Mouse (Mus musculus): ENCODE measurements around the gene Sh3bgrl3. TPM values are rescaled to one million over a fixed set of nuclear protein-coding genes. Genes with fewer than 3 reads are reported as not detected.

Gene Sh3bgrl3
- total RNA-seq, 2 experiments from 2014 or later, result 271 to 295 TPM

- DNase-seq (ENCODE audit: low spot score in 2 of 2), result no peak
These were observed 46.1 kb downstream of the Sh3bgrl3 start for GRCm38 (mm10) chr4:134082460-134082859.

GRCm38 (mm10) chr4:134081730-134082386 is 46.7 kb downstream of the Sh3bgrl3 start:
- DNase-seq (ENCODE audit: low spot score in 2 of 2), result peak in 1 of 2 experiments; percentile 35

- DNase-seq (ENCODE audit: low spot score in 2 of 2), result no peak
These were observed 47.9 kb downstream of the Sh3bgrl3 start for GRCm38 (mm10) chr4:134080674-134081073.

DNA sequence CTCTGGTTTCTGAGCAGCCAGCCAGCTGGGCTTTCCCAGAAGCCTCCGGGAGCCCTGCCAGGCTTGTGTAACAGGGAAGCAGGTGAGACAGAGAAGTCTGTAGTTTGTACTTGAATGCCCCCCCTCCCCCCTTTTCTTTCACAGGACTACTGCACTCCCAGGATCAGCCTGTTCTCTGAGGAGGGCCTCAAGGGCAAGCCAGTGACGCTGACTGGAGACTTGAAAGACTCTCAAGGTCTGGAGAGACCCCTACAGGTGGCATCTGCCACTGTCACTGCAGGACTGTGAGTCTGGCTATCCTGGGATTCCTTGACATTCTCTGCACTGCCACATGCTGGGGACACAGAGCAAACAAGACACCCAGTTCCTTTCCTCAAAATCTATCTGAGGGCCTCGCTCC is 49.9 kb downstream of the Sh3bgrl3 start:
- DNase-seq (ENCODE audit: low spot score in 2 of 2), result no peak

Other genes with a start within 250 kb of the Sh3bgrl3 start
- gene Rps6ka1, start 241.0 kb downstream of the Sh3bgrl3 start, total RNA-seq (2021), result 10 to 100 TPM; 13.6 to 14.4 TPM
- 100 to 1,000 TPM; 153 to 159 TPM for gene Hmgn2, start 160.1 kb downstream of the Sh3bgrl3 start, total RNA-seq (2021)
- gene Dhdds, start 127.9 kb downstream of the Sh3bgrl3 start, total RNA-seq (2021), result 10 to 100 TPM; 57.9 to 65.2 TPM
- gene Lin28a, start 109.9 kb downstream of the Sh3bgrl3 start, total RNA-seq (2021), result not detected
- not detected for gene Zfp683, start 75.0 kb downstream of the Sh3bgrl3 start, total RNA-seq (2021)
- gene Crybg2, start 68.0 kb downstream of the Sh3bgrl3 start, total RNA-seq (2021), result 1 to 10 TPM; 1.2 to 2.2 TPM
- gene Cd52, start 33.7 kb downstream of the Sh3bgrl3 start, total RNA-seq (2021), result 1 to 10 TPM in 1 of 2 experiments, under 1 TPM in 1; 0.86 to 1.5 TPM
- 10 to 100 TPM; 22.0 to 24.2 TPM for gene Ubxn11, start 26.2 kb downstream of the Sh3bgrl3 start, total RNA-seq (2021)
- 10 to 100 TPM; 14.4 to 15.2 TPM for gene Cep85, start 58.3 kb upstream of the Sh3bgrl3 start, total RNA-seq (2021)
- not detected for gene Gm7534, start 74.2 kb upstream of the Sh3bgrl3 start, total RNA-seq (2021)
- gene Catsper4, start 98.6 kb upstream of the Sh3bgrl3 start, total RNA-seq (2021), result not detected
- under 1 TPM; 0.19 to 0.58 TPM for gene Cnksr1, start 109.6 kb upstream of the Sh3bgrl3 start, total RNA-seq (2021)
- not detected for gene E130218I03Rik, start 114.9 kb upstream of the Sh3bgrl3 start, total RNA-seq (2021)
- gene Zfp593, start 116.8 kb upstream of the Sh3bgrl3 start, total RNA-seq (2021), result 10 to 100 TPM; 10.6 to 11.8 TPM
- not detected for gene Gm30191, start 118.1 kb upstream of the Sh3bgrl3 start, total RNA-seq (2021)
- 1 to 10 TPM; 3.6 to 4.1 TPM for gene Grrp1, start 125.3 kb upstream of the Sh3bgrl3 start, total RNA-seq (2021)
- gene Pdik1l, start 159.1 kb upstream of the Sh3bgrl3 start, total RNA-seq (2021), result 10 to 100 TPM; 21.5 to 21.9 TPM
- under 1 TPM in 1 of 2 experiments, not detected in 1; 0.21 TPM for gene Trim63, start 186.3 kb upstream of the Sh3bgrl3 start, total RNA-seq (2021)
- not detected for gene Slc30a2, start 214.4 kb upstream of the Sh3bgrl3 start, total RNA-seq (2021)

Measured in layer of hippocampus, postnatal 14 days (tissue).